Mouse (Mus musculus) naive thymus-derived CD4-positive, alpha-beta T cell, adult 2 months (primary cell): ENCODE results near the gene 2810408A11Rik.
"Not testable (repeated sequence)": the region's sequence is repeated elsewhere in the genome, so short reads cannot be mapped to it uniquely, and the experiment has no call there.

Source experiments
- DNase-seq: peaks from one replicate; pipeline ENCODE4 v3.0.0-alpha.2; 2011; ENCODE audit warnings: low read depth

The 2810408A11Rik gene

DNA sequence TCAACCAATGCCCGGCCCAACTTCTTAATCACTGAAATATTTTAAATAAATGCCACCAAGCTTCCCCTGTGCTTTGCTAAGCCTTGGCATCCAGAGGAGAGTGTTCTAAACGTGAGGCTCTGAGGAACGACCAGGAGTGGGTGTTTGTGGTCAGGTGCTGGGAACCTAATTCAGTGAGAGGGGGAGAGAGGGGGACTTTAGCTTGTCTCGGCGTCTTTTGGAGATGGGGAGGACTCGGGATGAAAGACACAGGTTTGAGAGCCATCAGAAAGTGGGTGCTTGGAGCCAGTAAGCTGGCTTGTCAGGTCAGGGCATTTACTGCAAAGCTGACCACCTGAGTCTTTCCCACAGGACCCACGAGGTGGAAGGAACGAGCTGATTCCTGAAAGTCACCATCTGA lies 31.0 kb upstream of the 2810408A11Rik start:
- no peak for DNase-seq

- DNase-seq: no peak
These were observed 30.3 kb upstream of the 2810408A11Rik start for GRCm38 (mm10) chr11:69930967-69931537.

GRCm38 (mm10) chr11:69930176-69930575 lies 29.4 kb upstream of the 2810408A11Rik start:
- DNase-seq: not testable (repeated sequence)

GRCm38 (mm10) chr11:69929712-69930111 lies 28.9 kb upstream of the 2810408A11Rik start:
- no peak for DNase-seq

DNA sequence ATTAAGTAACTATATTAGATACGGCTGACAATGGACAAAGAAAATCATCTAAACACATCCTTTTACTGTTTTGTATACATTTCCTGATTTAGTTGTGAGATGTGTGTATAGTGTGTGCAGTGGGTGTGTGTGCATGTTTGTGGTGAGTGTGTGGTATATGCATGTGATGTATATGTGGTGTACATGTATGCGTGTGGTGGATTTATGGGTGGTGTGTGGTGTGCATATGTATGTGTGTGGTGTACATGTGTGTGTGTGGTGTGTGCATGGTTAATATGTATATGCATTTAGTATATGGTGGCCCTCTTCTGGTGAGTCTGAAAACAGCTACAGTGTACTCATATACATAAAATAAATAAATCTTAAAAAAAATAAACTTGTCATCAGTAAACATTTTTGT lies 26.7 kb upstream of the 2810408A11Rik start:
- no peak for DNase-seq

DNA sequence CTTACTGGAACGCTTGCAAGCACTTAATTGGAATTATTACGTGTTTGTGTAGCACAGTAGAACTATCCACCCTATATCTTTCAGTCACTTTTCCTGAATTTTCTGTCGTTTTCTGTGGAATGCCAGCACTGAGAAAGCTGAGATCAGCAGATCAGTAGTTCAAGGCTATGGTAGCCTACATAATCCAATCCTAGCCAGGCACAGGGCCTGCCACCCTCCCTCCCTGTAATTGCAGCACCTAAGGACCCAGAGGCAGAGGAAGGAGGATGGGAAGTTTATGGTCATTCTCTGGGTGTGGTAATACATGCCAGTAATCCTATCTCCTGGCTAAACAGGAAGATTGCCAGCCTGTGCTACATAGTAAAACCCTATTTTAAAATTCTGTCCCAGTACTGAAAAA lies 22.0 kb upstream of the 2810408A11Rik start:
- DNase-seq: no peak

GRCm38 (mm10) chr11:69922012-69922756 lies 21.4 kb upstream of the 2810408A11Rik start:
- DNase-seq: no peak

GRCm38 (mm10) chr11:69921114-69922011 lies 20.6 kb upstream of the 2810408A11Rik start, which contains the start of gene Eif5a:
Eif5a (minus strand) TSS chr11:69921958.
- peak; percentile 100 for DNase-seq

GRCm38 (mm10) chr11:69920266-69921031 lies 19.7 kb upstream of the 2810408A11Rik start:
- DNase-seq: no peak

DNA sequence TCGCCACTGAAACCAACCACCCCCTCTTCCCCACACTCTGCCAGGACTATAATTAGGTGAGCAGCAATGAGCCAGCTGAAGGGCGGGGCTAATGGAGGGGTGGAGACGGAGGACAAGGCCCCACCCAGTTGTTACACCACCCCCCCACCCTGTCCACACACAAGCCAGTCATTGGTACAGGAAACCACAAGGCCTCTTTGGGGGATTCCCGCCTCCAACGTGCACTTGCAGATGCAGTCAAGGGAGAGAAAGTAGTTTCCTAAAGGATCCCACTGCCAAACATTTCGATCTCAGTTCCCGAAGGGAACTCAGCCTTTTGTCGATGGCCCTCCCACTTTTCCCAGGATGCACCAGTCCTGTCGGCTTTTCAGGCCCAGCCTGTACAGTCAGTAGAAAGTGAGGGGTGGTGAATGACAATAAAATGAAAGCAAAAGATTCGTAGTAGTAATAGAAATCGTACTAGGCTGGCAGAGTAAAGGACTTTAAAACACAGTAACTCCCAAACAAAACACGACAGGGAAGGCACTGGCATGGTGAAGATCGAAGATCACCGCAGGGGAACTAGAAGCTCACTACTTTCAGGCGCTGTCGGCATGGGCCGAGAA lies 19.0 kb upstream of the 2810408A11Rik start:
- DNase-seq: peak; percentile 89

DNA sequence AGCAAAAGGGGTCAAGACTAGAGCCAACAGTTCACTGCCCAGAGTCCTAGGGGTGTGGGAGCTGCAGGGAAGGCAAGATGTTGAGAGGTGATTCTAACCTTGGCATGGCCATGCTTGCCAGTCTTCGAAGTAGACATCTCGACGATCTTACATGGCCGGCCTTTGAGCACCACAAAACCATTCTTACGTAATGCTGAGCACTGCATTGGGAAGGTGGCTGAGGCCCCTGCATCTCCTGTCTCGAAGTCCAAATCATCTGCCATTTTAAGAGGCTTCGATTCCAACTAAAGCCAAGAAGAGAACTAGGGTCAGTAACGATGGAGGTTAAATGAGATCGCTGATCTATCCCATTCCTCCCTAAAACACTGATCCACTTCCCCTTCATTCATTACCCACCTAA lies 18.3 kb upstream of the 2810408A11Rik start:
- DNase-seq: no peak

- no peak for DNase-seq
These were observed 17.3 kb upstream of the 2810408A11Rik start for GRCm38 (mm10) chr11:69918118-69918517.

DNA sequence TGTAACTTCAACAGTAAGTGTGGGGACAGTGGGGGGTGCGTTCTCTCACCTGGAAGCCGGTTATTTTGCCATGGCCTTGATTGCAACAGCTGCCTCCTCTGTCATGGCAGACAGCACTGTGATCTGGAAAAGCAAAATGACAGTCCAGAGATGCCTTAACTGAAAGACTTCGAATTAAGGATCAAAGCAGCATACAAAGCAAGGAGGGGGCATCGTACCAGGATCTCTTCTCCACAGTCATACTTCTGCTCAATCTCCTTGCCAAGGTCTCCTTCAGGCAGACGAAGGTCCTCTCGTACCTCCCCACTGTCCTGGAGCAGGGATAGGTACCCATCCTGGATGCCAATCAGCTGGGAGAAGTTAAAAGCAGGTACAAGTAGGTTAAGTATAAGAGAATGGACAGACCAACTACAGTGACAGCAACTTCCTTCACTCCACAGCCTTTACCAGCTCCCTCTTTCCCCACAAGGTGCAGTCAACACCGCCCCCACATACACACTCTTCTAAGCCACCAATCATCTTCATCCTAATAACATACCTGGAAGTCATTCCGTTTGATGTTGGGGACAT lies 16.7 kb upstream of the 2810408A11Rik start:
- DNase-seq: no peak

- DNase-seq: not testable (repeated sequence)
These were observed 16.0 kb upstream of the 2810408A11Rik start for GRCm38 (mm10) chr11:69916652-69917378.

DNA sequence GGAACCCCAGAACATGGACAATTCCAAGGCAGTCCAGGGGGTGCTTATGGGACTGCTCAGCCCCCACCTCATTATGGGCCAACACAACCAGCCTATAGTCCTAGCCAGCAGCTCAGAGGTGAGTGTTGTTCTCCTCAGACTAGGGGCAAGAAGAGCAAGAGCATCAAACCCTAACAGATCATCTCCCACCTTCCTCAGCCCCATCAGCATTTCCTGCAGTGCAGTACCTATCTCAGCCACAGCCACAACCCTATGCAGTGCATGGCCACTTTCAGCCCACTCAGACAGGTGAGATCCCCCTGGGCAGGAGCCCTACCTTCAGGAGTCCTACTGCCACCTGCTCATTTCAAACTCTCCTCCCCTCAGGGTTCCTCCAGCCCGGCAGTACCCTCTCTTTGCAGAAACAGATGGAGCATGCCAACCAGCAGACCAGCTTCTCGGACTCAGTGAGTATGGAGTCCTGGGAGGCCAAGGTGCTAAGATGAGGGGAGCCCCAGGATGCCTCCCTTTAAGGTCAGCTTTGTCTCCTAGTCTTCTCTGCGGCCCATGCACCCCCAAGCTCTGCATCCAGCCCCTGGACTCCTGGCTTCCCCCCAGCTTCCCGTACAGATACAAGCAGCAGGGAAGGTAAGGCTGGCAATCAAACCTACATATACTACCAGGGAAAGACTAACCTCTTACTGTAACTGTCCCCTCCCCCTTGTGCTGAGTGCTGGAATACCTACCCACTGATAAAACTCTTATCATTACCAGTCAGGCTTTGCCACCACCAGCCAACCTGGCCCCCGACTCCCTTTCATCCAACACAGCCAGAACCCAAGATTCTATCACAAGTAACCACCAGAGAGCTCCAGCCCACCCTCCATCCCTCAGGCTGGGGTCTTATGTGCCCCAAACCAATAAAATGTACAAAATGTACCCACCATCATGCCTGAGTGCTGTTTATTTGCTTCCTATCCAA lies 15.2 kb upstream of the 2810408A11Rik start:
- no peak for DNase-seq

DNA sequence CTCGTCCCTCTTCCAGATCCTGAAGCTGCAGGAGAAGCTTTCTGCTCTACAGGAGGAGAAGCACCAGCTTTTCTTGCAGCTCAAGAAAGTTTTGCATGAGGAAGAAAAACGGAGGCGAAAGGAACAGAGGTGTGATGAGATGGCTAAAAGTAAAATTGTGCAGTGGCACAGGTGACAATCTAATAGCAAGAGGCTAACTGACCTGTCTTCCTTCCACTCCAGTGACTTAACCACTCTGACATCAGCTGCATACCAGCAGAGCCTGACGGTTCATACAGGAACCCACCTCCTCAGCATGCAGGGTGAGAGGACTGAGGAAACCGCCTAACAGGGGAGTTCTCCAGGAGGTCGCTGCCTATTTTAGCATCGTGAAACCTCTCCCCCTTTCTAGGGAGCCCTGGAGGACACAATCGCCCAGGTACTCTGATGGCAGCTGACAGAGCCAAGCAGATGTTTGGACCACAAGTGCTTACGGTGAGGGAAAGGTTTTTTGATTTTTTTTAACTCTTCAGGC lies 14.2 kb upstream of the 2810408A11Rik start:
- no peak for DNase-seq

GRCm38 (mm10) chr11:69914372-69914764 lies 13.6 kb upstream of the 2810408A11Rik start:
- DNase-seq: no peak

DNA sequence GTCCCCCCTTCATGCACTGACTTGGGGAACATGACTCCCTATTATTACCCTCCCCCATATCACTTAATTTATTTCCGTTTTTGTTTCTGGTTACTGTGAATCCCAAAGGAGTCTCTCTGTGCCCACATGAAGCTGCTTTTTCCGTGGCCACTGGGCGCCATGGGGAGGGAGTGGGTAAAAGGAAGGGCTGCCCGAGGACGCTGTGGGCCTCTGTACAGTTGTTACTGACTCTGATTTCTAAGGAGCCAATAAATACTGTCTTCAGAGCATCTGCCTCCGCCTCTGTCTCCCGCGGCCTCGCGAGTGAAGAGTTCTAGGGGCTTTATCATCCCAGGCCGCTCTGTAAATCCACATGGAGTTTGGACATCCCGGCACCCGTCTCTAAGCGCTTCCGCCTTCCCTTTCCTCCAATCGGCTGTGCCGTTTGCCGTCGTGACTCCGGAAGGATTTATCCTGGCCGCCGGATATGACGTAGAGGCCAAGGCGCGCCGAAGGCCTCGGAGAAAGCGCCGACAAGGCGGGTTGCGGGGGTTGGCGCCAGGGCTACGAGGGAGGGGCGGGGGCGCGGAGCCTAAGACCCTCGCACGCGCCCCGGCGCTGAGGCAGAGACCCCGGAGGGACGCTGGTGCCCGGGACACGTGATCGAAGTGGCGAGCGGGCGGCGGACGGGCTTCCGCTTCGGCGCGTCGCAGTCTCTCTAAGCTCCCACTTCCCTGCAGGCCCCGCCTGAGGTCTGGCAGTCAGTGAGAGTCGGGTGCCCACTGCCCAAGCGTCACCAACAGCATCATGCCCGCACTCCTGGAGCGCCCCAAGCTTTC lies 13.0 kb upstream of the 2810408A11Rik start, which contains the start of gene Gps2:
TSS of gene Gps2 (plus strand) at position 335 of the 818 bp plus-strand sequence.
- DNase-seq: peak; percentile 93
